Mouse (Mus musculus): Measurements from ENCODE around the gene Slc16a12. TPM values are rescaled to one million over a fixed set of nuclear protein-coding genes. Genes with fewer than 3 reads are reported as not detected.
"Not testable (repeated sequence)": the region's sequence is repeated elsewhere in the genome, so short reads cannot be mapped to it uniquely, and the experiment has no call there.

Gene Slc16a12
- polyA plus RNA-seq, 1 experiment, result 2.0 TPM

GRCm38 (mm10) chr19:34655227-34655805 lies 91.8 kb downstream of the Slc16a12 start:
- TF ChIP-seq POLR2A (IDR thresholded peaks at IDR 0.05; ENCODE audit: extremely low read depth, insufficient read depth, low read length), result no peak
- Histone ChIP-seq H3K27ac (ENCODE audit: insufficient read depth, low read length) (no peak overlapping the region), H3K4me1 (ENCODE audit: control insufficient read depth, insufficient read depth, low read length) (no peaks in the 10 kb centered on the region), H3K4me3 (ENCODE audit: insufficient read depth, low read length) (no peak overlapping the region)

DNA sequence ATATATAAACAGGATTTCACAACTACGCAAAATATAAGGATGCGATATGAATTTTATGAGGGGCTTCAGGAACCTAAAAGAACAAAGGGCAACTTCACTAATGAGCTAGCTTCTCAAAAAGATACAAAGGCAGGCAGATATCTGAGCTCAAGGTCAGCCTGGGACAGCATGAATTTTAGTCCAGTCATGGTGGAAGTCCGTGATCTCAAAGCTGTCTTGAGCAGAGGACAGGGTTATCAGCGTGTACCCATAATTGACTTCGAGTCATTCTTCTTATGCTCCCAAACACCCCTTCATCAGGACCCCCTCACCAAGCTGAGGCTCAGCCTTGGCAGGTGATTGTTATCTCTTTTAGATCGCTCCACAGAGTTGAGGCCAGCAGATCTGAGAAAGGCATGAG lies 96.1 kb downstream of the Slc16a12 start:
- TF ChIP-seq CTCF (IDR thresholded peaks at IDR 0.05; ENCODE audit: extremely low read depth, insufficient read depth, low read length) (no peak), POLR2A (IDR thresholded peaks at IDR 0.05; ENCODE audit: extremely low read depth, insufficient read depth, low read length) (no peak)
- H3K27ac ChIP-seq (ENCODE audit: insufficient read depth, low read length), result no peak overlapping the region
- H3K4me3 ChIP-seq (ENCODE audit: insufficient read depth, low read length), result no peak overlapping the region
- H3K4me1 ChIP-seq (ENCODE audit: control insufficient read depth, insufficient read depth, low read length), result no peaks in the 10 kb centered on the region

- Histone ChIP-seq H3K27ac (ENCODE audit: insufficient read depth, low read length) (no peak overlapping the region), H3K4me1 (ENCODE audit: control insufficient read depth, insufficient read depth, low read length) (no peaks in the 10 kb centered on the region), H3K4me3 (ENCODE audit: insufficient read depth, low read length) (no peak overlapping the region)
- no peak for TF ChIP-seq POLR2A (IDR thresholded peaks at IDR 0.05; ENCODE audit: extremely low read depth, insufficient read depth, low read length)
- no peak for TF ChIP-seq CTCF (IDR thresholded peaks at IDR 0.05; ENCODE audit: extremely low read depth, insufficient read depth, low read length)
Measured at GRCm38 (mm10) chr19:34650276-34650675, 96.8 kb downstream of the Slc16a12 start.

DNA sequence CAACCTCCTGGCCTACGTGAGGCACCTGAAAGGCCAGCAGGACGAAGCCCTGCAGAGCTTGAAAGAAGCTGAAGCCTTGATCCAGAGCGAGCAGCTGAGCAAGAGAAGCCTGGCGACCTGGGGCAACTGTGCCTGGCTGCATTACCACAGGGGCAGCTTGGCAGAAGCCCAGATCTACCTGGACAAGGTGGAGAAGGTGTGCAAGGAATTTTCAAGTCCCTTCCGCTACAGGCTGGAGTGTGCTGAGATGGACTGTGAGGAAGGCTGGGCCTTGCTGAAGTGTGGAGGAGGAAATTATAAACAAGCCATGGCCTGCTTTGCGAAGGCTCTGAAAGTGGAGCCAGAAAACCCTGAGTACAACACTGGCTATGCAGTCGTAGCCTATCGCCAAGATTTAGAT lies 99.5 kb downstream of the Slc16a12 start:
- not testable (repeated sequence) for H3K4me1 ChIP-seq (ENCODE audit: control insufficient read depth, insufficient read depth, low read length); H3K27ac ChIP-seq (ENCODE audit: insufficient read depth, low read length); H3K4me3 ChIP-seq (ENCODE audit: insufficient read depth, low read length)

GRCm38 (mm10) chr19:34642616-34643015 lies 104.5 kb downstream of the Slc16a12 start:
- no peak for TF ChIP-seq POLR2A (IDR thresholded peaks at IDR 0.05; ENCODE audit: extremely low read depth, insufficient read depth, low read length)
- TF ChIP-seq CTCF (IDR thresholded peaks at IDR 0.05; ENCODE audit: extremely low read depth, insufficient read depth, low read length), result no peak
- H3K27ac ChIP-seq (ENCODE audit: insufficient read depth, low read length), result no peak overlapping the region
- H3K4me1 ChIP-seq (ENCODE audit: control insufficient read depth, insufficient read depth, low read length), result no peaks in the 10 kb centered on the region
- H3K4me3 ChIP-seq (ENCODE audit: insufficient read depth, low read length), result no peak overlapping the region

GRCm38 (mm10) chr19:34640623-34641022 lies 106.5 kb downstream of the Slc16a12 start, which contains the start of the genes Ifit1bl2 and Ifit1:
TSS of gene Ifit1bl2 (minus strand) at chr19:34640743.
TSS of gene Ifit1 (plus strand) at chr19:34640871.
- no peak within 1 kb of the TSS for H3K27ac ChIP-seq (ENCODE audit: insufficient read depth, low read length)
- TF ChIP-seq POLR2A (IDR thresholded peaks at IDR 0.05; ENCODE audit: extremely low read depth, insufficient read depth, low read length) (no peak), CTCF (IDR thresholded peaks at IDR 0.05; ENCODE audit: extremely low read depth, insufficient read depth, low read length) (no peak)
- no peak within 1 kb of the TSS; the same call in 1 of the 2 replicates for H3K4me3 ChIP-seq (ENCODE audit: insufficient read depth, low read length)
- no peaks in the 10 kb centered on the region for H3K4me1 ChIP-seq (ENCODE audit: control insufficient read depth, insufficient read depth, low read length)

GRCm38 (mm10) chr19:34636933-34637557 lies 110.0 kb downstream of the Slc16a12 start:
- Histone ChIP-seq H3K27ac (ENCODE audit: insufficient read depth, low read length) (no peak overlapping the region), H3K4me1 (ENCODE audit: control insufficient read depth, insufficient read depth, low read length) (no peaks in the 10 kb centered on the region), H3K4me3 (ENCODE audit: insufficient read depth, low read length) (no peak overlapping the region)
- no peak for TF ChIP-seq POLR2A (IDR thresholded peaks at IDR 0.05; ENCODE audit: extremely low read depth, insufficient read depth, low read length)
- peak; percentile 81 for TF ChIP-seq CTCF (IDR thresholded peaks at IDR 0.05; ENCODE audit: extremely low read depth, insufficient read depth, low read length)

- Histone ChIP-seq H3K4me1 (ENCODE audit: control insufficient read depth, insufficient read depth, low read length) (no peaks in the 10 kb centered on the region), H3K27ac (ENCODE audit: insufficient read depth, low read length) (no peak overlapping the region), H3K4me3 (ENCODE audit: insufficient read depth, low read length) (no peak overlapping the region)
- no peak for TF ChIP-seq CTCF (IDR thresholded peaks at IDR 0.05; ENCODE audit: extremely low read depth, insufficient read depth, low read length)
- no peak for TF ChIP-seq POLR2A (IDR thresholded peaks at IDR 0.05; ENCODE audit: extremely low read depth, insufficient read depth, low read length)
Measured at GRCm38 (mm10) chr19:34633484-34633883, 113.6 kb downstream of the Slc16a12 start.

- Histone ChIP-seq H3K4me1 (ENCODE audit: control insufficient read depth, insufficient read depth, low read length) (no peaks in the 10 kb centered on the region), H3K4me3 (ENCODE audit: insufficient read depth, low read length) (no peak overlapping the region), H3K27ac (ENCODE audit: insufficient read depth, low read length) (no peak overlapping the region)
- TF ChIP-seq POLR2A (IDR thresholded peaks at IDR 0.05; ENCODE audit: extremely low read depth, insufficient read depth, low read length), result no peak
- no peak for TF ChIP-seq CTCF (IDR thresholded peaks at IDR 0.05; ENCODE audit: extremely low read depth, insufficient read depth, low read length)
Measured at GRCm38 (mm10) chr19:34631487-34631886, 115.6 kb downstream of the Slc16a12 start.

- no peak overlapping the region for H3K27ac ChIP-seq (ENCODE audit: insufficient read depth, low read length)
- H3K4me1 ChIP-seq (ENCODE audit: control insufficient read depth, insufficient read depth, low read length), result no peaks in the 10 kb centered on the region
- no peak for TF ChIP-seq CTCF (IDR thresholded peaks at IDR 0.05; ENCODE audit: extremely low read depth, insufficient read depth, low read length)
- no peak for TF ChIP-seq POLR2A (IDR thresholded peaks at IDR 0.05; ENCODE audit: extremely low read depth, insufficient read depth, low read length)
- no peak overlapping the region for H3K4me3 ChIP-seq (ENCODE audit: insufficient read depth, low read length)
Measured at GRCm38 (mm10) chr19:34627496-34627895, 119.6 kb downstream of the Slc16a12 start.

All from cortical plate, adult 2 months (tissue).